Mouse (Mus musculus): ENCODE measurements around the gene Adcy9.

- no peak for TF ChIP-seq CTCF (IDR thresholded peaks at IDR 0.05; ENCODE audit: extremely low read depth, insufficient read depth, insufficient read length, insufficient replicate concordance)
- no peak for TF ChIP-seq POLR2A (IDR thresholded peaks at IDR 0.05; ENCODE audit: low read depth, low read length)
These were observed 93.2 kb downstream of the Adcy9 start for GRCm38 (mm10) chr16:4327081-4327480.
